Mouse (Mus musculus): ENCODE results near the gene Cebpg. TPM values are rescaled to one million over a fixed set of nuclear protein-coding genes. Genes with fewer than 3 reads are reported as not detected.
A peak's percentile ranks its signal among the peaks of the same experiment; 100 is the strongest.

Gene Cebpg
- polyA plus RNA-seq, 1 experiment: 9.2 TPM

- DNase-seq (ENCODE audit: low read depth, low spot score): no peak
- WGBS: 46% methylated on average over 2 of the region's 2 CpGs
Observed at GRCm38 (mm10) chr7:35054977-35055618, 1.3 kb downstream of the Cebpg start.

DNA sequence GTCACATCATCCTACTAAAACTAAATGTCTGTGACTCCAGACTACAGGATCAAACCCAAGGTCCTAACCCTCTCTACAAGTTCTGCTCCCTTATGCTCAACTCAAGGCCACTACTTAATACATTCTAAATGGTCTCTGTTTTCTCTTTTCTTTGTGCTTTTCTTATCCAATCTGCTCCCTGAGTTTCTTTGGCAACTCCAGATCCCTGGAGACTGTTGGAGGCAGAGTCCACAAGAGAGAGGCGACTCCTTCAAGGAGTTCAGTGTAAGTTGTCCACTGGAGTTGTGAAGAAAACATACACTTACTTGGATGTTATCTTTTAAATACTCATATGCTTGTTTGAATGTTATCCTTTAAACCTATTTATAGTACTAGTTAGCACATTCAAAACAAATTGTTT, 2.1 kb downstream of the Cebpg start:
- WGBS: 44% methylated on average over 1 of the region's 1 CpGs
- no peak for DNase-seq (ENCODE audit: low read depth, low spot score)

- WGBS: 52% methylated on average over 3 of the region's 3 CpGs
- no peak for DNase-seq (ENCODE audit: low read depth, low spot score)
Observed at GRCm38 (mm10) chr7:35053161-35053560, 3.2 kb downstream of the Cebpg start.

DNA sequence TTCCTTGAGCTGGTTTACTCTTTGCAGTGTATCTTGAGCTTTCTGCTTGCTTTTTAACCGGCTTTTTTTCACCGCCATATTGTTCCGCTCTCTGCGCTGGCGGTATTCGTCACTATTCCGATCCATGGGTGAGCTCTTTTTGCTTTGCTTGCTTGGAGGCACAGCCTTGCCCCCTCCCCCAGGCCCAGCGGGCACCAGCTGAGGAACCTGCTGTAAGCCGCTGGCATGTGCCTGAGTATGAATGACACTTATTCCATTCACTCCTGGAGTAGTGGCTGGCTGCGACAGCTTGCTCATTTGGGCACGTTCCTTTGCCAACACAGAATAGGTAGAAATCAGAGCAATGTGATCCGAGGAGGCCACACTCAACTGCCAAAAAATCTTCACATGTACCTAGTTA, 5.8 kb downstream of the Cebpg start:
- whole genome bisulfite sequencing: 95% methylated on average over 12 of the region's 12 CpGs
- DNase-seq (ENCODE audit: low read depth, low spot score): no peak

- 62% methylated on average over 4 of the region's 4 CpGs for WGBS
- no peak for DNase-seq (ENCODE audit: low read depth, low spot score)
Observed at GRCm38 (mm10) chr7:35046091-35046490, 10.3 kb downstream of the Cebpg start.

DNA sequence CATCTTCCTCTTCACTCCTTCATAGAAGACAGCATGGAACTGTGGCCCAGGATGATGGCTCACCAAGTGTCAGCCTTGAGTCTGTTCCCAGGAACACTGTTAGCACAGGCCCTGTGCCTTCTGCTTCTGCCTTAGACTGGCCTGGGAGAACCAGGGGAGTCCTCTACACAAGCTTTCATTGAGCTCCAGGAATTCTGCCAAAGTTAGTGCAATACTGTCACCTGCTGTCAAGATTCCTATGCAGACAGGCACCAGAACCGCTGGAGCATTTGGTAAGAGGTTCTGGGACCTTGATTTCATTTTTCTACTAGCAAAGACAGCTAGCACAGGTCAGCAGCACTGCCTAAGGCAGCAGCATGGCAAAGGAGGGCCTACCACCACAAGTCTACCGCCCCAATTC, 11.7 kb downstream of the Cebpg start:
- DNase-seq (ENCODE audit: low read depth, low spot score): no peak
- 79% methylated on average over 2 of the region's 2 CpGs for WGBS

DNA sequence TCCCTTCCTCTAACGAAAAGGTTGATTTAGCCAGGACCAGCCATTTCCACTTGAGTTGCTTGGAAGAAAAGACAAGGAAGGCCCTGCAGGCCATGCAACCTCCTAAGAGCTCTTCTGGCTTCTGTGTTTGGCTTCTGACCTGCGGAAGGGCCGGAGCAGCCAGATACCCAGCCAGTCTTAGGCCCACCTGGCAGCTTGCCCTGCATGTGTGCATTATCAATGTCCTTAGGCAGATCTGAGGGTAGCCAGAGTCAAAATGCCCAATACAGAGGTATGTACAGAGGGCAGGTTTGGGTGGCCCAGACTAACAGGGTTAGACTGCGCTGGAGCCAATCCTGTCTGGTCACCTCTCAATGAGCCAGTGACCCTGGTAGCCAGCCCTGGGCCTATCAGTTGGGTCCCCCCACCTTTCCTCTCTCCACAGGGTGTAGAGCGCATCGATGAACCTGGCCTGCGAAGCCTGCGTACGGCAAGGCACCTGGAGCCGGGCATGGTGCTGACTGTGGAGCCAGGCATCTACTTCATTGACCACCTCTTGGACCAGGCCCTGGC, 13.0 kb downstream of the Cebpg start:
- 96% methylated on average over 10 of the region's 10 CpGs for WGBS
- no peak for DNase-seq (ENCODE audit: low read depth, low spot score)

- DNase-seq (ENCODE audit: low read depth, low spot score): no peak
- WGBS: 81% methylated on average over 5 of the region's 5 CpGs
Observed at GRCm38 (mm10) chr7:35042759-35043217, 13.6 kb downstream of the Cebpg start.

DNA sequence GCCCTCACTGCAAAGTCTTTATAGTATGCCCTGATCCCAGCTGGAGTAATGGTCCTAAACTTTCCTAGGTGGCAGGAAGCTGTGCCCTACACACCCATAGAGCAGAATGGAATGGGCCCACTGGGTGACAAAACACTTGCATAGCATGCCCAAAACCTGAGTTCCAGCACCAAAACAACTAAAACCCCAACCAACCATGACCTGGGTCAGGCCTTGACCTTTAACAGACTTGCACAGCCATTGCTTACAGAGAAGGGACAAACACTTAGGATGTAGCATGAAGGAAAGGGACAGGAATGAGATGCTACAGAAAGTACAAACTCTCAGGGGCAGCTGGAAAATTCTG, 14.2 kb downstream of the Cebpg start:
- DNase-seq (ENCODE audit: low read depth, low spot score): no peak

DNA sequence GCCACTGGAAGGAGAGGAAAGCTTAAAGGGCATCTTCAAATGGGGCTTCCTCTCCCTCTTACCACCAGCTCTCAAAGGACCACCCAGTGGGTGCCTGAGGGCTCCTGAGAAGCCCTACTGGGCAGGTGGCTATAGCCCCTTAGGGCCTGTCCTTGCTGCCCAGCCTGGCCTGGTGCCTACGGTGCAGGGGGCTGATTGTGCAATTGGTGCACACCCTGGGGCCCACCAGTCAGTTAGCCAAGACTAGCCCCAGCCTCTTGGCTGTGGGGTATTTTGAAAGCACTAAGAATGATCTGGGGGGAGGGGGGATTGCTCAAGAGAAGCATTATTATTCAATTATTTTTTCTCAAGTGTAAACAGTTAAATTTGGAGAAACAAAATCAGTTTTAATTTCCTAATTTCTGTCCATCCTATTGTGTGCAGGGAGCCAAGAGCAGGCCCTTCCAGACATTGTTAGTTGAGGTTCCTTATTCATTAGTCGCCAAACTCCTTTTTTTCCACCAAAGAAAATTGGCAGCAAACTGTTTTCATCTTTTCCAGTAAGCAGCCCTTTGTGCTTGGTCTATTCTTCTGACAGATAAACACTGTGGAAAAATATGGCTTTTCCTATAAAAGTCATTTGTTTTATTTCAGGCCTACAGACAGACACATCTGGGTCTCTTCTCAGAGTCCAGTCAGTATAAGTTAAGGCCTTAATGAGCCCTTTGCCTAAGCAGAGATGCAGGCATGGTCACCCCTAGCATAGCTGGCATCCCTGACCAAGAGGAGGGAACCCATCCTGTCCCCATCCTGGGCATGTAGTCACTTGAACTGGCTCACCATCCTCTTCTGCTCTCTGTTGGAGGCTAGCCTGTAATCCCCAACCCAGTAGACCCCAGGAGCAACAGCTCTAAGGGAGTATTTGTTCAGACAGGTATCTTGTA, 14.8 kb downstream of the Cebpg start:
- no peak for DNase-seq (ENCODE audit: low read depth, low spot score)
- 57% methylated on average over 2 of the region's 2 CpGs for WGBS

- 80% methylated on average over 9 of the region's 9 CpGs for WGBS
- no peak for DNase-seq (ENCODE audit: low read depth, low spot score)
Observed at GRCm38 (mm10) chr7:35040176-35040972, 16.0 kb downstream of the Cebpg start.

DNA sequence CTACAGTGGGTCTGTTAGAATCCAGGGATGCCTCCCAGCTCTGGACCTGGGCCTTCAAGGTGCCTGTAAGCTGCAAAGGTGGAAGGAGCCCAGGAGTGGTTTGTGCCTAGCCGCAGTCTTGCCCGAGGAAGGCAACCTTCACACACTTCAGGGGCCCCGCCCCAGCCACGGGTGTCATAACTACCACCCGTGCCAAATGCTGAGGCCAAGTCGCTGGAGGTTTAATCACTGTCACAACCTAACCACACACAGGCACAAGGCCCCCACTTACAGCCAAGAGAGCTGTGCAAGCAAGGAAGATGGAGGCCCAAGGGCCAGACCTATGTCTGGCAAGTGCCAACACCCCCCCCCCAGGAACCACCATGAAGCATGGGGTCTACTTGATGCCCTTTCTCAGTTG, 19.0 kb downstream of the Cebpg start:
- DNase-seq (ENCODE audit: low read depth, low spot score): no peak
- 19% methylated on average over 6 of the region's 6 CpGs for WGBS

- DNase-seq (ENCODE audit: low read depth, low spot score): no peak
Observed at GRCm38 (mm10) chr7:35036266-35036731, 20.1 kb downstream of the Cebpg start.

DNA sequence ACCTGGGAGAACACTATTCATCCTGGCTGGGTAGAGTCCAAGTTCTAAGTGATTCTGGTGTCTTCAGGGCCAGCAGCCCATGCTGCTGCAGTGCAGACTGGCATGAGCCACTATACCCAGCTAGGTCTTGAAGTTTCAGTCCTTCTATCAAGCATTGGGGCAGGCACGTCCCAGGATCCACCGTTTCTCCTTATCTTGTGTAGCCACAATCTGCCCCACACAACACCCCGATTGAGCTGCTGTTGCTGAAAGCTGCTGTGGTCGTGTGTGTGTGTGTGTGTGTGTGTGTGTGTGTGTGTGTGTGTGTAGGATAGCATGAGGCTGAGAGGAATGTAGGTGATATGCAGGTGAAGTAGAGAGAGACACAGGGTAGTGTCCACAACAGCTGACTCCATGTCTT, 20.8 kb downstream of the Cebpg start:
- WGBS: 72% methylated on average over 4 of the region's 4 CpGs
- DNase-seq (ENCODE audit: low read depth, low spot score): no peak

More at GRCm38 (mm10) chr7:35036266-35036731, 20.1 kb downstream of the Cebpg start:
- WGBS: 56% methylated on average over 5 of the region's 5 CpGs

DNA sequence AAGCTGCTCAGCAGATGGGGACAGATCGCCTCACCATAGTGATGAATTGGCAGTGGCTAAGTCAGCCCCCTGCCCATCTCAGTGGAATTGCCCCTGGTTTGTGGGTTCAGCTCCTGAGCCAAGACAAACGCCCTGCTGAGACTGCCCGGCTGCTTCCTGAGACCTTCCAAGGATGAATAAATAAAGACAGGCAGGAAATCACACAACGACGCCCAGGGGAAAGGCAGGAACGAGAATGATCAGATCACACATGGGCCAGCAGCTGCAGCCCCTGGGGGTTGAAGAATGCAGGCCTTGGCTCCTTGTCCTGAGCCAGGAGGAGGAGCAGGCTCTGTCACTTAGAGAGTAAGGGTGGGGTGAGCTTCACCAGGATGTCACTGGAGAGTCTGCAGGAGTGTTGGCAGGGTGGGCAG, 21.2 kb downstream of the Cebpg start:
- WGBS: 38% methylated on average over 6 of the region's 6 CpGs
- DNase-seq (ENCODE audit: low read depth, low spot score): no peak

DNA sequence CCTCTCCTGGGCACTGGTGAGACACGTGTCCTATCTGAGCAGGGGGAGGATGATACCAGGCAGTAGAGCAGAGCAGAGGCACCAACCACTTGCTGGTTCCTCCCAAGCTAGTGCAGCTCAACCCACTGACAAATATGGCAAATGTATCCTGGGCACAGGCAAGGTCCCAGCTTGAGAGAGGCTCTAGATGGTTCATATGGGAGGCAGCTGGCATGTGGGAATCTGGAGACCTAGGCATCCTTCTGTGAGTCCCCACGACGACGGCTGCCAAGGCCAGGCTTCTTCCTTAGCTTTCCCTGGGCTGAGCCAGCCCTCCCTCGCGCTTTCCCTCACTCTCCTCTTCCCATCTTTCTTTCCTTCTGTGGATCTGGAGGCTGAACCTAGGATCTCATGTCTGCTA, 25.8 kb downstream of the Cebpg start:
- no peak for DNase-seq (ENCODE audit: low read depth, low spot score)
- WGBS: 83% methylated on average over 6 of the region's 6 CpGs

GRCm38 (mm10) chr7:35029648-35030047, 26.7 kb downstream of the Cebpg start:
- WGBS: 35% methylated on average over 3 of the region's 3 CpGs
- DNase-seq (ENCODE audit: low read depth, low spot score): no peak

DNA sequence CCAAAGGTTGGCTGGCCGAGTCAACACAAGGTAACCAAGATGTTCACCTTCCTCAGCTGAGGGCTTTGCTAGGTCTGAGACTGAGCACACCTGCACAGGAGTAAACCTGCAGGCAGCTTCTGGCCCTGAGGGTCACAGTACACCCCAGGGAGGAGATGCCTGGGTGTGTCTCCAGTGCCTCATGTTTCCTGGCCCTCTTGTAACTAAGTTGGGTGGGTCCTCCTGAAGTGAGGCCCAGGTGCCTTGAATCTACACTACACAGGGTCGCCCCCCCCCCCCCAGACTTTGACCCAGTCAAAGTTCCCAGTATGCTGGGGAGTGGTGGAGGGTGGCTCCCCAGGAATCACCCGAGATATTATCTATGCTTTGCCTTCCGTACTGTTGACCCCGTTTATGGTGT, 27.1 kb downstream of the Cebpg start:
- peak; percentile 57 for DNase-seq (ENCODE audit: low read depth, low spot score)
- 33% methylated on average over 5 of the region's 5 CpGs for WGBS

DNA sequence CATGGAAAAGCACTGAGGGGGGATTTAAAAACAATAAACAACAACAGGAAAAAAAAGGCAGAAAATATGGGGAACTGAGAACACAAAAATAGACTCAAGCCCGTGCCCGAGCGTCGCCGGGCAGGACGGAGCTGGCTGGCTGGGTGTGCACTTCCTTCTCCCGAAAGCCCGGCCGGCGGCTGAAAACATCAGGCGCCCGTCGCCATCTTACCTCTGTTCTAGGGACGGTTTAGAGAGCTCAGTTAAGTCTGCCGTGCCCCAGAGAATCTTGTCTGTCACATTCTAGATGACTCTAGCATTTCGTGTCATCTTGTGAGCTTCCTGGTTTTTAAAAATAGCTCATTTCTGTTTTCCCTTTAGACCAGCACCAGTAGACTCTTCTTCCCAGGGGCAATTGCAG, 27.8 kb downstream of the Cebpg start:
- WGBS: 65% methylated on average over 16 of the region's 16 CpGs
- no peak for DNase-seq (ENCODE audit: low read depth, low spot score)

Data from large intestine, adult 2 months (tissue).